Mouse (Mus musculus) c-Kit-positive CD71-positive TER-119-negative erythroid progenitor cells, embryonic 14.5 days (primary cell): Measurements from ENCODE around the gene Scimp.
"Not testable (repeated sequence)": the region's sequence is repeated elsewhere in the genome, so short reads cannot be mapped to it uniquely, and the experiment has no call there.

ENCODE experiments used
- DNase-seq: peaks from one replicate; pipeline ENCODE4 v3.0.0-alpha.2; 2013; ENCODE audit warnings: low read depth

Gene Scimp

DNA sequence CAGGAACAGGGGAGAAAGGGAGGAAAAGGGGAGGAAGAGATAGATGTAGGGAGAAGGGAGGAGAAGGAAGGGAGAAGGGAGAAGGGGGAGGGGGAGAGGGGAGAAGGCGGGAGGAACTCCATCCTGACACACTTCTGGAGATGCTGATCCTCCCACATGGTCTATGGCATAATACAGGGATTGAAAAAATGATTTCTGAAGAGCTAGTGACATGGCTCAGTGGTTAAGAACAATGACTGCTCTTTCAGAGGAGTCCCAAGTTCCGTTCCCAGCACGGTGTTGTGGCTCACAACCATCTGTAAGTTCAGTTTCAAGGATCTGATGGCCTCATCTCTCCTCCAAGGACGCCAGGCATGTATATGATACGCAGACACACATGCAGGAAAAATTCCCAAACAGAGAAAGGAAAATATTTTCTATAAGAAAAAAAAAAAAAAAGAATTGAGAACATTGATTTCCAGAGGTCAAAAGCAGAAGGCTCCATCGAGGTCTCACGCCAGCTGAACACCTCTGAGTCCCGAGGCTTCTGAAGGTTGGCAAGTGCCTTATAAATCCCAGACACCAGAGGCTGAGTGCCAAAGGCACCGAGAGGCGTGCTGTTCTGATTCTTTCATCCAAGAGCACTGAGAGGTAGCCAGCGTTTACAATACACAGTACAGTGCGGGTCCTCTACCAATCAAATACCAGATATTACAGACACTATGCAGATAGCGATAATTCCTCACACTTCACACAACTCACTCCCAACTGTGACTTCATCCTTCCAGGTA lies 730 bp downstream of the Scimp start:
- no peak for DNase-seq

DNA sequence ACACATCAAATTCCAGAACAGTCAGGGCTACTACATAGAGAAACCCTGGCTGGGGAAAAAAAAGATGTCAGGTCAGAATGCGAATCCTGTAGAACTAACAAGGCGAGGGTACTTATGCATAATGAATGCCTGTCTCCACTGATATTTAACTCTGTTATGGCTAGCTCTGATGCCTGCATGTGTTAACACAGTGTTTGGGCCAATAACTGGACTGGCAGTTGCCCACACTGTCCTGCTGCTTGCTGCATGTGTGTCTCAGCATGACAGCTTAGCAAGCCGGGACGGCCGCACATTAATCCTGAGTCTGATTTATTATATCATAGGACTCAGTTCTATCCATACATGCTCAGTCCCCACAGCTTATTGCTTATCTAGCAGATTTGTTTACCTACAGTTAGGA lies 1.3 kb downstream of the Scimp start:
- DNase-seq: no peak

DNA sequence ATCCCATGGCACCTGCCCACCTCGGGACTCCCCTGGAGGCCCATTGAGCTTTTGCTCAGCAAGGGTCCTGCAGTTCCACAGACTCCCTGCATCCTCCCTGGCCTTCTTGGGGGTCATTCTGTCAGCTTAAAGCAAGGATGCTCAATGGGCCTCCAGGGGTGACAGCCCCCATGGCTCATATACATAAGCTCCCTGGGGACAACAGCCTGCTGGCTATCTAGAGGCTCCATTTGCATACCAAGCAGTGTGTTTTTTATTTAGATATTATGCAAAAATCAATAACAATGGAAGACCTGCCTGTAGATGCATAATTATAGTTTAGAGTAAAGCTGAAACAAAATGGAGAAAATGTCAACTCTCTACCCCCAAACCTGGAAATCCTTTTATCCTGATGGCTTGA lies 3.4 kb downstream of the Scimp start:
- no peak for DNase-seq

DNA sequence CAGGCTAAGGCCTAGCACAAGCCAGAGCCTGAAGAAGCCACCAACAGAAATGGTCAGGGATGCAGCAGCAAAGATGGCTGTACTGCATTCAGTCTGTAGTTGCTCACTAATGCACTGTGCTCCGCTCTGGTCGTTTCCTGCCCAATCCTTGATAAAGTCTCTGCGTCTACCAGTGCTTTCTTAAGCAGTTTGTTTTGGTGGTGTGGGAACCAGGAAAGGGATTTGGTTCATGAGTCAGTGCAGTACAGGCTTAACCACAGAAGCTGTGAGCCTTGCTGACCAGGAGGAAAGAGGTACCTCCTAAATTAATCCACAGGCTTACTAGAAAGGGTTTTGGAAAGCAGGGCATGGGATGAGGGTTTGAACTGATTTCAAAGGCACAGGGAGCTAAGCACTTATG lies 4.3 kb downstream of the Scimp start:
- no peak for DNase-seq

DNA sequence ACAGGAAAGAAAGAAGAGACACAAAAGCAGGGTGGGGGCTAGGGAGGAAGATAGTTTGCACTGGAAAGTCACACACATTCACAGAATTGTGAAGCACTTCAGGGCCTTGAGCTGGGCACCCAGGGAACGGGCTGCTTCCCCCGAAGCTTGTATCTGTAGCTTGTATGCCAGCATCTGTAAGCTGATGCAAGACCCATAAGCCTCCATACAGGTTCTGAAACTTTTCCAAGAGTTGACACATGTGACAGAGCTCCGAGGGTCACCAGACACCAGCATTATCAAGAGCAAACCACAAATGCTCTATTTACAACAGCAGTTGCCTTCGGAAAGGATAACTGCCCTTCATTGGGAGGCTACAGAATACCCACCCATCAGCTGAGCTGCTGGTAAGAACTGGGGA lies 4.8 kb downstream of the Scimp start:
- no peak for DNase-seq

DNA sequence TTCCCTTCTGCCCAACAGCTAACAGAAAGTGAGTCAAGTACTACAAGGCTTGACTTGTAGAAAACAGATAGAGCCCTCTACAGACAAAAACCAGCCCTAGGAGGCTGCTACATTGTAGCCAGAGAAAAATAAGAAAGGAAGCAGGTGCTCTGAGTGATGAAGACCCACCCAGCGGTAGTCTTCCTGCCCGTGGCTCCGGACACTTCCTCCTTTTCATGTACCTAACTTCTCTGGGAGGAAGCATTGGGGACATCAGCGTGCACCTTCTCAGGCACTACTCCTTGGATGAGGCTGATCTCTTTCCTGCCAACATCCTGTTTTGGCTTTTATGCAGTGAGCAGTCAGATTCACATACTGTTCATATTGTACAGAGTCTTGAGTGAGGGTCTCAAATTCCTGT lies 5.7 kb downstream of the Scimp start:
- no peak for DNase-seq

DNA sequence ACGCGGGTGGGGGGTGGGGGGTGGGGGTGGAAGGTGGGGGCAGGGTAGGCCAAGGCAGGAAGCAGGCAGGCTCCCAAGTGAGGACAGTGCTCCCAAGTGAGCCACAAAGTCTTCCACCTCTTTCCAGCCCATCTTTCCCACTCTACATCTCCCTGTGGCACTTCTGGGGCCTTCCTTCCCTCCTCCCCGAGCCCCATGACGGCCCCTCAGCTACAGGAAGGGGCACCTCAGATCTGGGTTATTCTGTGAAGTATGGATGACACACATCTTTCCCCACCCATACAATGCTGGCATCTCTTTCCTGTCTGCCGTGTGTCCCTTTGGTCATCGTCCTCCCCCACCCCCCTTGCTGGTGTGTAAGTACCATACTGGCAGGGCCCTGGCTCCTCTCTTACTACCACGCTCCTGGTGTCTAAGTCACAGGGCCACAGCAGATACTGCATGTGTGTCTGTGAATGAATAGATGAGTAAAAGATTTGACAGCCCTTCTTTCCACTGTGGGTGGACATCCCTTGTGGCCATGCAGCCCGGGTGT lies 6.7 kb downstream of the Scimp start:
- DNase-seq: no peak

DNA sequence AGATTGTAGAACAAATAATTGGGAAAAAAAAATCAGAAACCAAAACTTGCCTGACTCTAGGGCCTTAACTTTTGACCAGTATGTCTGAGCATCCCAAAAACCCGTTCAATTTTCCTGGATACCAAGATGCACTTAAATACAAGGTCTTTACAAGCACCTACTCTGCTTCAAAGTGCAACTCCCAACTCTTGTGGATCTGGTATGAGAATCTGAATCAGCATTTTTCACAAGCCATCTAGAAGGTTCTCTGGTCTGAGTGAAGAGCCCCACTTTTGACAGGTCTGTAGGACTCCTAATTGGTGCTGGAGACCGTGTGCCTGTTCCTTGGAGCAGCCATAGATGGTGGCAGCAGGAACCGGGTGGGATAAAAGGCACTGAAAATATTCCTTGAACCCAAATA lies 8.0 kb downstream of the Scimp start:
- no peak for DNase-seq

DNA sequence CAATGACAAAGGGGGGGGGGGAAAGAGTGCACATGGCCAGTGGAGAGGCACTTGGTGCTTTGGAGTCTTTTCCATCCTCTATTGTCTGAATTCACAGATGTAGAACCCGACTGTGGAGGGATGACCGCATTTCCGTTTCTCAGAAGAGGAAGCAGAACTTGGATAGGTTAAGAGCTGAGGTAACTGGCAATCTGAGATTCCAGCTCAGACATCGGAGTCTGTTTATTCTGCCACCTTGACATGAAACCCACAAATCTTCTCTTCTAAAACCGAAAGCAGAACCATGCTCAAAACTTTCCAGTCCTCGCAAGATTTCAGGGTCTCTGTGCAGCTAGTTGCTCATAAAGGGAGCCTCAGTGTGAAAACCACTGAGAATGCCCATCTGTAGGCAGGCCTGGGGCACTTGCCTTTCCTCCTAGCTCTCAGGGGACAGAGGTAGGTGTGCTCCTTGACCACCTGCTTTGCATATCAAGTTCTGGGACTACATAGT lies 8.6 kb downstream of the Scimp start:
- no peak for DNase-seq

DNA sequence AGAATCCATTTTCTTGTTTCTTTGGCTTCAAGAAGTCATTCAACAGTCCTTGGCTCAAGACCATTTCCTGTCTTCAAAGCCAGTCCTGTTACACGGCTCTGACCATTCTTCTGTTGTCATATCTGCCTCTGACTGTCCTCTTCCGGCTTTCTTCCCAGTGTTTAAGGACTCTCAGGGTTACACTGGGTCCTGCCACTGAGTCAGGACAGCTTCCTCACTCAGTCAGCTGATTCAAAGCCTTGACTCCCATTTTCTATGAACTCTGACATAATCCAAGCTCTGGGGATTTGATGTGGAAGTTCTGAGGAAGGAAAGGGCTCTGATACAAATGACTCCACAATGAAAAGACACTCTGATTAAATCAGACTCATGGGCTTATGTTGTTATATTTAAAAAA lies 9.5 kb downstream of the Scimp start:
- no peak for DNase-seq

DNA sequence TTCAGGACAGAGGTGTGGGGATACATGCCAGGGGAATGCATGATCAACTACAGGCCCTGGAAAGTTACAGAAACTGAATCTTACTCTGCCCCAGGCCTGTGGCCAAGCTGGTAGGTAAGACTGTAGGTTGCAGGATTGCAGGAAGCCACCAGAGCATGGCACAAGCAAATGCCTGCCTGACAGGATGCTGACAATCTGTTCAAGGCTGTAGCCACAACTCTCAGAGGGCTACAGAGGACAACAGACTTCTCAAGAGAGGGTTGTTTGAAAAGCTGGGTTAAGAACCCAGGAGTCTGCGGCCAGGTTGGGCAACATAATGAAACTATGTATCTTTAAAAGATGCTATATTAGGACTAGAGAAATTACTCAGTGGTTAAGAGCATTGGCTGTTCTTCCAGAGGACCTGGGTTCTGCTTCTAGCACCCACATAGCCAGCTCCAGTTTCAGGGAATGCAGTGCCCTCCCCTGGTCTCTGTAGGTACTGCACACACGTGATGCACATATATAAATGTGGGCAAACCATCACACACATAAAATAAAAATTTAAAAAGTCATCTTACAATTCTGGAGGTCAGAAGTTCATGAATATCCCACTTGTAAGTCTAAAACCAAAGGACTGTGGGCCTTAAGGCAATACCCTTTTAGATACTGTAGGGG lies 10.1 kb downstream of the Scimp start:
- no peak for DNase-seq

DNA sequence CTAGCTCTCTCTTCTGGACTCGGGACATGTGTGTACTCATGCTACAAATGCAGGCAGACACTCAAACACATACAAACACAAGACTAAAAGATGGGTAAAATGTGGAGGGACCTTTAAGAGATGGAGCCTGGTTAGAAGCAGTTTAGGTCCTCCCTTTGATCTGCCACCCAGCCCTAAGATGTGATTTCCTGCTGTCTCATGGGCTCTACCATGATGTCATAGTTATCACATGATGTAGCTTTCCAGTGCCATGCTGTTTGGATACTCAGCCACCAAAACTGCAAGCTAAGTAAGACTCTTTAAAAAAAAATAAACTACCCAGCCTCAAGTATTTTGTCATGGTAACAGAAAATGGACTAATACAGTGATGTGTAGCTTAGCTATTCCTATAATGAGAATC lies 20.0 kb downstream of the Scimp start:
- no peak for DNase-seq

DNA sequence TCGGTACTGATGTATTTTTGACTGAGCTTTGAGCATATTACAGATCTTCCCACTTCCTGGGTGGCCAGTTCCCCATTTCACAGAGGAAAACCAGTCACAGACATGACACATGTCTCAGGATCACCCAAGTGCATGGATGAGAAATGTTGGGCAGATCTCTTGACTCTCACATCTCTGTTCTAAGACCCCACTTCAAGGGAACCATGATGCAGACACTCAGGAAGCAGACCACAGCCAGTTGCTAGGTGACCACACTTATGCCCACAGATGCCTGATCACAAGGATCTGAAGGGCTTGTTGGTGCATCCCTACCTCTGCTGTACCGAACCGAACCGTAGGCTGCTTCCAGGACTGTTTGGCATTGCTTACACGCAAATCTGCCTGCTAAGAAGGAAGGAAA lies 20.7 kb downstream of the Scimp start:
- no peak for DNase-seq

DNA sequence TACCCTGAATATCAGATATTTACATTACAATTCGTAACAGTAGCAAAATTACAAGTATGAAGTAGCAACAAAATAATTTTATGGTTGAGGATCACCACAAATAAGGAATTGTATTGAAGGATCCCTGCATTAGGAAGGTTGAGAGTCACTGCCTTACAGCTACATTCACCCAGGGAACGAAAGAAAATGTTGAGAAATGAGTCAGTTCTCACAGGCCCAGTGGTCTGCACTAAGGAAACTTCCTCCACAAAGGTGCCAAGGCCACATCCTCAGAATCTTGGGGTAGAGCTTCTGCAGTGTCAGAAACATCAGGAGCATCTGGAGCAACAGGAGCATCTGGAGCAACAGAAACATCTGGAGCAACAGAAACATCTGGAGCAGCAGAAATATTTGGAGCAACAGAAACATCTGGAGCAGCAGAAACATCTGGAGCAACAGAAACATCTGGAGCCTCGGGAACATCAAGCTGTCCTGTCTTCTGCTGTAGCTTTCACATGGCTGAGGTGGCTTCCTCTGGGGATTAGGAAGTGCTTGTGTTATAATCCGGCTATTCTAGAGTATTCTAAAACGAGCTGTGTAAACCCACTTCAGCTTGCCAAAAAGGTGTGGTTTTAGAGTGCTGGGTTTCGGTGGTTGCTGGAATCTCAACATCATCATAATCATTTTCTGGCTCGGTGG lies 21.4 kb downstream of the Scimp start:
- no peak for DNase-seq

DNA sequence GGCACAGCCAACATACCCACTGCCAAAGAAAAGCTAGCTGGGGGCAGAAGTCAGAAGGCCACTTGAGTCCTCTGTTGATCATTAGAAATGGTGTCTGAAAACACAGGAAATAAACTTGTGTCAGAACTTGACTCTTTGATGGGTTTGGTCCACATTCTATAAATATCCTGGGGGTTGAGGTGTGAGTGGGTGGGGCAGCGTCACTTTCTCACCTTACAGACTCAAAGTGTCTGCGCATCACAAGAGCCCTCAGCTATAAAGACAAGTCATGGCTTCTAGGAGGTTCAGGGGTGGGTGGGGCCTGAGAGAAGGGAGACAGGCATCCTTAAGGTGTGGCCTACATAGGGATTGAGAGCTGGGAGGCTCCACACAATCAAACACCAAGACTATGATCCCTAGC lies 22.0 kb downstream of the Scimp start:
- no peak for DNase-seq

DNA sequence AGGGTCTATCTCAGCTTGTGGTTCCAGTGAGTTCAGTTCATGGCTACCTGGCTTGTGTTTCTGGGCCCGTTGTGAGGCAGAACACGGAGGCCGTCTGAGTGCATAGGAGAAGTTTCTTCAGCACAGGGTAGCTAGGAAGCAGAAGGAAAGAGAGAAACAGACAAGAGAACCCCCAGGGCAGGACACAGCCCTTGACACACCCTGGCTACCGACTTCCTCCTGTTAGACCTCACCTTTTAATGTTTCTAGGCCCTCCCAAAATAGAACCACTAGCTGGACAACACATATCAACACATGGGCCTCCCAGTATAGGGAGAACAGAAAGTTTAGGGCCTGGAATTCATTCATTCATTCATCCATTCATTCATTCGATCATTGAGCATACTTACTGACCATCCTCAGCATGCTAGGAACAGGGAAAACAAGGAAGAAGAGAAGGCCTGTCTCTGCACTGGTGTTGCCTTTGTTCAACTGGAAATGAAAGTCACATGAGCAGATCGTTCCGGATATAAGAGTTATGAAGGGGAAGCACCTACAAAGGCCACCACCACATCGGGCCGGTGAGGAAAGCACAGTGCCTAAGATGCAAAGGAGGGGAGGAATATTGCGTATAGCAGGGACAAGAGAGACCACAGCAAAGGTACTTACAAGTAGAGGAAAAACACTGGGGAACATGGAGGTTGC lies 23.3 kb downstream of the Scimp start:
- no peak for DNase-seq

DNA sequence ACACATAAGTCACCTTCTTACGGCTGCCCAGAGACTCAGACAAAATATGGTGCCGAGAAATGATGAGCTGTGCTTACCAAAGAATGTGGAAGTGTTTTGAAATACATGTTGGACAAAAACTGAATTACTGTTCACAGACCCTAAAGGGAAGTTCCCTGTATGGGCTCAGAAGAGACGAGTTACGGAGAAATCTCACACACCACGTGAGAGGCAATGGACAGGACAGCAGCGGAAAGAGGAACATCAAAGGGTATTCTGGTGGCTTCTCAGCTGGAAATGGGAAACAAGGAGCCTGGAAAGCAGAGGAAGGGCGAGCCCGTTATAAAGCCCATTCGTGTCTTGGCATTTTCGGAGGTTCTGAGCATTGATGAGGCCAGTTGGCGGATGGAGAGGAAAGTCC lies 25.3 kb downstream of the Scimp start:
- no peak for DNase-seq

DNA sequence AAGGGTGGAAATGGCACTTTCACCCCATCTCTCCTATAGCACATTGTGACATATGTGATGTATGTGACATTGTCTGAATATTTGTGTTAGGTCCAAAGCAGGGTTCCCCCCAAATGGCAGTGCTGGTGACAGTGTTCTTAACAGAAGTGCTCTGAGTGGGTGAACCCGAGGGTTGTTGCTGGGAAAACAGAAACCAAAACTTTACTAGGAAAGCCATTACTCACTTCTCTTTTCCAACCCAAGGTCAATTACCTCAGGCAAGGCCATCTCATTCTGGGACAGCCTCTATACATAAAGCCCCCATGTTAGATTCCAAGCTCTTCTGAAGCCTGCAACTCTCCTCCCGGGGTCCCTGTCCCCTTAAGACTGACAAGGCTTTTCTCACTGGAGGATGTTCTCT lies 26.5 kb downstream of the Scimp start:
- DNase-seq: no peak

DNA sequence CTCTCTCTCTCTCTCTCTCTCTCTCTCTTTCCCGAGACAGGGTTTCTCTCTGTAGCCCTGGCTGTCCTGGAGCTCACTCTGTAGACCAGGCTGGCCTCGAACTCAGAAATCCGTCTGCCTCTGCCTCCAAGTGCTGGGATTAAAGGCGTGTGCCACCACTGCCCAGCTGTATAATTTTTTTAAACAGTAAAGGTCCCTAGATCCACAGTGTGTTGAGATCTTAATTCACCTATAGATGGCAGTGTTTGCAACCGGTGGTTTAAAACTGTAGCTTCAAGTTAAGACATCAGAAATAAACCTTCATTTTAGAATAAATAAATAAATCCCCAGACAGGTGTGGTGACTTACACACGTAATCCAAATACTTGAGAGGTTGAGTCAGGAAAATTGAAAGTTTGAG lies 34.3 kb downstream of the Scimp start:
- DNase-seq: not testable (repeated sequence)

DNA sequence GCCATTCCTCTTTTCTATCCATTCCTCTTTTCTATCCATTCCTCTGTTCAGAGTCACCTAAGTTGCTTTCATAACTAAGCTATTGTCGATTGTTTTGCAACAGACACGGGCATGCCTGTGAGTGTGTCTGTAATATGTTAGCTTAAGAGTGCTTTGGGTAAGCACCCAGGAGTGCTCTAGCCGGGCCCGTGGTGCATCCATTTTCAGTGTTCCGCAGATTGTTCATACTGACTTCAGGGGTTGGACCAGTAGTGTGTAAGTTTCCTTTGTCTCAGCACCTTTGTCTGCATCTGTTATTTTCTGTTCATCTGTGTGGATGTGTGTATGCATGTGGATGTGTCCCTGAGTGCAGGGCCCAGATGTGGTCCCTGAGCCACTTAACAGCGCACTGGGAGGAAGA lies 34.8 kb downstream of the Scimp start:
- DNase-seq: no peak

DNA sequence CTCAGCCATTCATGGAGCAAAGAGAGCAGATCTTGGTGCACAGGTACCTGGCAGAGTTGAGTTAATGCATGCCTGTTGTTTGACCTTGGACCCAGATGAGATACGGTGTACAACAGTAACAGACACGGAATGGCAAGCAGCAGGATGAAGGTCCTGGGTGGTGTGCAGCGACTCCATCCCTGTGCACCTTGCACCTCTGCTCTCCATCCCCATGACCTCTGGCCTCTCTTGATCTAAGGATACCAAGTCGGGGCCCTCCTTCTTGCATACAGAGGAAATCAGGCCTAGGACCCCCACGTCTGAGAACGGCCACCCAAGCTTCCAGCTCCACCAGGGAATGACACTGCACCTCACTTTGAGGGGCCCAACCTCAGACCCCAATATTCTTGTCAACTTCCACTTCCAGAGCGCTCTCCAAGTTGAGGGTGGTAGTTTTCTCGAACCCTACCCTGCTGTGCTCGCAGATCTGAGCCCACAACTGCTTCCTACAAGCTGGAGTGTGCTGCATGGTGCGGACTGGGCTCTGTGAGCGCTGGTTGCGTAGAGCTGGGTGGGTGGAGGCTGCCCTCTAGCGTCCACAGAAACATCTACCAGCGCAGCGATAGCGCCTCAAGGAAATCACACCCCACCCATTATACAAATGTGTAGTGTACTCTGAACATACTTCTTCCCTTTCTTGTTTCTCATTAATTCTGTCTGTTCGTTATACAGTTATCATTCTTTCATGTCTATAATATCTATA lies 35.4 kb downstream of the Scimp start:
- peak; percentile 53 for DNase-seq

DNA sequence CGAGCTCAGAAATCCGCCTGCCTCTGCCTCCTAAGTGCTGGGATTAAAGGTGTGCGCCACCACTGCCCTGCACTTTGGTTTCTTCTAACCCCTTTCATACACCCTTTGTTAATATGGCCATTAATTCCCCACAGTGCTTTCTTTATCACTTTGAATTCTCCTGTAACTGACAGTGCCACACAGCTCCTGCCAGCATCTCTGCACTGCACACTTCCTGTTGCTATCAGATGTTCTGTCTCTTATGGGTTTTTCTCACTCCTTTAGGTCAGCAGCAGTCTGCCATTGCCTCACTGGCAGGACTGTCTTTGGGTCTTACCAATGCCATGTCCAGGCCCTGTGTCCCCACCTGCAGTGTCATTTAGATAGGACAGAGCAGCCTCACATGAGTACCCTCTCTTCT lies 41.6 kb downstream of the Scimp start:
- no peak for DNase-seq
